Mouse (Mus musculus): ENCODE data around the gene Il2rb.

DNA sequence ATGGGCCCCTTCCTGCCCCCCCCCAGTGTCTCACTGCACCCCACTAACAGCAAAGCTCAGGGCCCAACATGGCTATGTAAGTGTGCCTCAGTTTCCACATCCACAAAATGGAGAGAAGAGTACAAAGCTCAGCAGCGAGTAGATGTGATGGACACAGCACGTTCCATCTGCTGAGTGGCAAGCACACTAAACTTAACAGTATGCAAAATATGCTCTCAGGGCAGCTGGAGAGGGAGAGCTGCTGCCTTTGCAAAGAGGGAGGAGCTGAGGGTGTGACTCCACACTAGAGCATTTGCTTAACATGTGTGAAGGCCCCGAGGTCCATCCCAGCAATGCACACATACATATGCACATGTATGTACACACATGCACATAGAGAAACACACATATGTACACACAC is 42.1 kb downstream of the Il2rb start:
- TF ChIP-seq CTCF (IDR thresholded peaks at IDR 0.05) (no peak), EP300 (IDR thresholded peaks at IDR 0.05; ENCODE audit: insufficient read depth, low read depth, low read length) (no peak), POLR2A (IDR thresholded peaks at IDR 0.05; ENCODE audit: insufficient read depth, low read depth, low read length) (no peak)
